Mouse (Mus musculus): ENCODE data around the gene Gm20388.
A peak's percentile ranks its signal among the peaks of the same experiment; 100 is the strongest.

- TF ChIP-seq CTCF (IDR thresholded peaks at IDR 0.05; ENCODE audit: low read depth) (peak; percentile 39), EP300 (IDR thresholded peaks at IDR 0.05; ENCODE audit: low read depth) (peak; percentile 72; the same call in 1 of the 2 replicates)
Measured at GRCm38 (mm10) chr8:120563851-120564837, 653.5 kb downstream of the Gm20388 start.
